Mouse (Mus musculus) lung, postnatal 0 days (tissue): ENCODE measurements around the gene Thap8.

Experiments used
- CTCF ChIP-seq: IDR thresholded peaks from 2 replicates; pipeline ENCODE4 v1.5.1; 2016; ENCODE audit warnings: antibody characterized with exemption, mild to moderate bottlenecking
- EP300 ChIP-seq: IDR thresholded peaks from 2 replicates; pipeline ENCODE4 v1.6.1; 2016; ENCODE audit warnings: antibody characterized with exemption, mild to moderate bottlenecking, control low read depth

GRCm38 (mm10) chr7:30269641-30270040, 10.3 kb upstream of the Thap8 start:
- TF ChIP-seq CTCF (no peak), EP300 (no peak)
